Mouse (Mus musculus): ENCODE results near the gene Ankrd35. TPM values are rescaled to one million over a fixed set of nuclear protein-coding genes. Genes with fewer than 3 reads are reported as not detected.

Gene Ankrd35
- polyA plus RNA-seq, 1 experiment from 2014 or later: 5.5 TPM

- H3K36me3 ChIP-seq (ENCODE audit: control insufficient read depth, insufficient read depth, low read length): no peaks in the 10 kb centered on the region
- H3K4me2 ChIP-seq (replicated peaks; ENCODE audit: low read depth): no peak overlapping the region
- H3K9ac ChIP-seq (ENCODE audit: low read length): no peak overlapping the region
- DNase-seq (ENCODE audit: low spot score) (no peak), ATAC-seq (ENCODE audit: low FRiP score, low TSS enrichment) (no peak)
- TF ChIP-seq CTCF (IDR thresholded peaks at IDR 0.05; ENCODE audit: low read depth) (no peak), EP300 (optimal IDR thresholded peaks at IDR 0.05) (no peak)
- no peaks in the 10 kb centered on the region for H3K9me3 ChIP-seq (ENCODE audit: control insufficient read depth, low read length)
- no peaks in the 10 kb centered on the region for H3K27me3 ChIP-seq (ENCODE audit: control insufficient read depth, insufficient read depth, low read length)
- 67% methylated on average over 3 of the region's 3 CpGs for WGBS
- no peak overlapping the region for H3K4me3 ChIP-seq (ENCODE audit: low read depth, low read length)
- peak overlapping the region; percentile 77 for H3K27ac ChIP-seq (replicated peaks)
- no peaks in the 10 kb centered on the region for H3K4me1 ChIP-seq (replicated peaks; ENCODE audit: control insufficient read depth, insufficient read depth)
These were observed 5.2 kb downstream of the Ankrd35 start for GRCm38 (mm10) chr3:96675171-96675570.

- 41% methylated on average over 3 of the region's 3 CpGs for WGBS
- DNase-seq (ENCODE audit: low spot score): no peak
- Histone ChIP-seq H3K4me3 (ENCODE audit: low read depth, low read length) (no peak overlapping the region), H3K36me3 (ENCODE audit: control insufficient read depth, insufficient read depth, low read length) (no peaks in the 10 kb centered on the region), H3K27me3 (ENCODE audit: control insufficient read depth, insufficient read depth, low read length) (no peaks in the 10 kb centered on the region), H3K4me1 (replicated peaks; ENCODE audit: control insufficient read depth, insufficient read depth) (no peaks in the 10 kb centered on the region), H3K4me2 (replicated peaks; ENCODE audit: low read depth) (no peak overlapping the region), H3K9me3 (ENCODE audit: control insufficient read depth, low read length) (no peaks in the 10 kb centered on the region), H3K27ac (replicated peaks) (peak overlapping the region; percentile 77), H3K9ac (ENCODE audit: low read length) (no peak overlapping the region)
- TF ChIP-seq EP300 (optimal IDR thresholded peaks at IDR 0.05) (no peak), CTCF (IDR thresholded peaks at IDR 0.05; ENCODE audit: low read depth) (no peak)
- no peak for ATAC-seq (ENCODE audit: low FRiP score, low TSS enrichment)
These were observed 5.8 kb downstream of the Ankrd35 start for GRCm38 (mm10) chr3:96675690-96676089.

- no peaks in the 10 kb centered on the region for H3K4me1 ChIP-seq (replicated peaks; ENCODE audit: control insufficient read depth, insufficient read depth)
- no peaks in the 10 kb centered on the region for H3K9me3 ChIP-seq (ENCODE audit: control insufficient read depth, low read length)
- H3K4me3 ChIP-seq (ENCODE audit: low read depth, low read length): no peak overlapping the region
- no peak for ATAC-seq (ENCODE audit: low FRiP score, low TSS enrichment)
- H3K27me3 ChIP-seq (ENCODE audit: control insufficient read depth, insufficient read depth, low read length): no peaks in the 10 kb centered on the region
- TF ChIP-seq CTCF (IDR thresholded peaks at IDR 0.05; ENCODE audit: low read depth): no peak
- no peak for TF ChIP-seq EP300 (optimal IDR thresholded peaks at IDR 0.05)
- no peaks in the 10 kb centered on the region for H3K36me3 ChIP-seq (ENCODE audit: control insufficient read depth, insufficient read depth, low read length)
- H3K27ac ChIP-seq (replicated peaks): peak overlapping the region; percentile 59
- no peak overlapping the region for H3K9ac ChIP-seq (ENCODE audit: low read length)
- no peak for DNase-seq (ENCODE audit: low spot score)
- 66% methylated on average over 7 of the region's 7 CpGs for WGBS
- no peak overlapping the region for H3K4me2 ChIP-seq (replicated peaks; ENCODE audit: low read depth)
These were observed 8.5 kb downstream of the Ankrd35 start for GRCm38 (mm10) chr3:96678456-96678855.

GRCm38 (mm10) chr3:96679159-96679674 is 9.3 kb downstream of the Ankrd35 start:
- peak; percentile 63 for DNase-seq (ENCODE audit: low spot score)
- Histone ChIP-seq H3K27me3 (ENCODE audit: control insufficient read depth, insufficient read depth, low read length) (no peaks in the 10 kb centered on the region), H3K36me3 (ENCODE audit: control insufficient read depth, insufficient read depth, low read length) (no peaks in the 10 kb centered on the region), H3K9ac (ENCODE audit: low read length) (no peak overlapping the region), H3K4me1 (replicated peaks; ENCODE audit: control insufficient read depth, insufficient read depth) (no peaks in the 10 kb centered on the region), H3K4me2 (replicated peaks; ENCODE audit: low read depth) (no peak overlapping the region), H3K4me3 (ENCODE audit: low read depth, low read length) (no peak overlapping the region), H3K9me3 (ENCODE audit: control insufficient read depth, low read length) (no peaks in the 10 kb centered on the region), H3K27ac (replicated peaks) (peak overlapping the region; percentile 59)
- ATAC-seq (ENCODE audit: low FRiP score, low TSS enrichment): peak; percentile 88
- 16% methylated on average over 5 of the region's 5 CpGs for WGBS
- TF ChIP-seq EP300 (optimal IDR thresholded peaks at IDR 0.05): peak; percentile 95
- TF ChIP-seq CTCF (IDR thresholded peaks at IDR 0.05; ENCODE audit: low read depth): no peak

GRCm38 (mm10) chr3:96680269-96680956 is 10.5 kb downstream of the Ankrd35 start:
- Histone ChIP-seq H3K27ac (replicated peaks) (peak overlapping the region; percentile 53; the same call in 1 of the 2 replicates), H3K27me3 (ENCODE audit: control insufficient read depth, insufficient read depth, low read length) (no peaks in the 10 kb centered on the region), H3K9me3 (ENCODE audit: control insufficient read depth, low read length) (no peaks in the 10 kb centered on the region), H3K4me2 (replicated peaks; ENCODE audit: low read depth) (no peak overlapping the region), H3K4me1 (replicated peaks; ENCODE audit: control insufficient read depth, insufficient read depth) (0 out of 2 replicates have a peak, but pooled peaks cover 3% of the 10 kb centered on the region), H3K36me3 (ENCODE audit: control insufficient read depth, insufficient read depth, low read length) (no peaks in the 10 kb centered on the region), H3K4me3 (ENCODE audit: low read depth, low read length) (no peak overlapping the region), H3K9ac (ENCODE audit: low read length) (no peak overlapping the region)
- no peak for DNase-seq (ENCODE audit: low spot score)
- TF ChIP-seq CTCF (IDR thresholded peaks at IDR 0.05; ENCODE audit: low read depth): no peak
- TF ChIP-seq EP300 (optimal IDR thresholded peaks at IDR 0.05): no peak
- WGBS: 40% methylated on average over 12 of the region's 12 CpGs
- ATAC-seq (ENCODE audit: low FRiP score, low TSS enrichment): no peak

GRCm38 (mm10) chr3:96683496-96683895 is 13.6 kb downstream of the Ankrd35 start:
- Histone ChIP-seq H3K27ac (replicated peaks) (no peak overlapping the region), H3K36me3 (ENCODE audit: control insufficient read depth, insufficient read depth, low read length) (no peaks in the 10 kb centered on the region), H3K4me2 (replicated peaks; ENCODE audit: low read depth) (no peak overlapping the region), H3K4me1 (replicated peaks; ENCODE audit: control insufficient read depth, insufficient read depth) (0 out of 2 replicates have a peak, but pooled peaks cover 3% of the 10 kb centered on the region), H3K9ac (ENCODE audit: low read length) (no peak overlapping the region), H3K4me3 (ENCODE audit: low read depth, low read length) (no peak overlapping the region), H3K27me3 (ENCODE audit: control insufficient read depth, insufficient read depth, low read length) (no peaks in the 10 kb centered on the region), H3K9me3 (ENCODE audit: control insufficient read depth, low read length) (no peaks in the 10 kb centered on the region)
- 91% methylated on average over 3 of the region's 3 CpGs for WGBS
- TF ChIP-seq EP300 (optimal IDR thresholded peaks at IDR 0.05) (no peak), CTCF (IDR thresholded peaks at IDR 0.05; ENCODE audit: low read depth) (no peak)
- DNase-seq (ENCODE audit: low spot score) (no peak), ATAC-seq (ENCODE audit: low FRiP score, low TSS enrichment) (no peak)

All from stomach, postnatal 0 days (tissue).